Mouse (Mus musculus) MN1 (cell line): ENCODE measurements around the gene Pdcd4.
"Not testable (repeated sequence)": the region's sequence is repeated elsewhere in the genome, so short reads cannot be mapped to it uniquely, and the experiment has no call there.

Experiments
- DNase-seq: peaks from one replicate; pipeline ENCODE4 v3.0.0-alpha.2; 2016; ENCODE audit warnings: low spot score

Pdcd4 gene

GRCm38 (mm10) chr19:53945171-53946042, 53.4 kb downstream of the Pdcd4 start:
- peak; percentile 73 for DNase-seq

DNA sequence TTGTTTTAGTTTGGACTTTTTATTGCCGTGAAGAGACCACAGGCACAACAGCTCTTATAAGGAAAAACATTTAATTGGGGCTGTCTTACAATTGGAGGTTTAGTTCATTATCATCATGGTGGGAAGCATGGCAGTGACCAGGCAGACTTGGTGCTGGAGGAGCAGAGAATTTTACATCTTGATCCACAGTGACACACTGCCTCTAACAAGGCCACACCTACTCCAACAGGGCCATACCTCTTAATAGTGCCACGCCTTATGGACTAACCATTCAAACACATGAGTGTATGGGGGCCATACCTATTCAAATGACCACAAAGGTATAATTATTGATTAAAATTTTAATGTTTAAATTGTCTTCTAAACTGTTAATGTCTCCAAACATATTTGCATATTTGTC, 65.5 kb downstream of the Pdcd4 start:
- DNase-seq = no peak

DNA sequence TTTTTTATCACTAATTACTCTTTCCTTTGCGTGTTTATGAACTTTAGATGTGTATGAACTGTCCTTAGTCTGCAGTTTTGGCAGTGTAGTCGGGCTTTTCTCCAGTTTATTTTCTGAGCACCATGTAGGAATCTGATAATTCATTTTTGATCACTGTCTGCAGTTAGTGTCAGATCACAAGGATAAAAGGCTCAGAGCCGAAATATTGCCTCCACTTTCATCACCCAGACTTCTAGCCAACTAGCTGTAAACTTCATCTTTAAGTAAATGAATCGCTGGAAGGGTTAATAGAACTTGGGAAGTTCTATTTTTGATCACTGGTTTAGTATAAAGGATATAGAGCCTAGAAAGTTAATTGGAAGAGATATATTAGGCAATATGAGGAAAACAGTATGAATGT, 70.5 kb downstream of the Pdcd4 start:
- DNase-seq = no peak

DNA sequence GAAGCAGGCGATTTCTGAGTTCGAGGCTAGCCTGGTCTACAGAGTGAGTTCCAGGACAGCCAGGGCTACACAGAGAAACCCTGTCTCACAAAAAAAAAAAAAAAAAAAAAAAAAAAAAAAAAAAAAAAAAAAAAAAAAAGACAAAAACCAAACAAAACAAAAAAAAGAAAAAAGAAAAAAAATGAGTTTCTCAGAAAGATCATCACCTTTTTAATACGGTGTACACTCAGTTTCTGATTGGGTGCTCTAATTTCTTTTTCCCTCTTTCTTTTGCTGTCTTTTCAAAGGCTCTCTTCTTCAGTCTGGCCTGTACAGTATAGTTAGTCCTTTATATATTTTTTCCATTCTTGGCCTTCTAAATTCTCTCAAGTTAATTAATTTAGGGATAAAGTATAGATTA, 72.3 kb downstream of the Pdcd4 start:
- not testable (repeated sequence) for DNase-seq

DNA sequence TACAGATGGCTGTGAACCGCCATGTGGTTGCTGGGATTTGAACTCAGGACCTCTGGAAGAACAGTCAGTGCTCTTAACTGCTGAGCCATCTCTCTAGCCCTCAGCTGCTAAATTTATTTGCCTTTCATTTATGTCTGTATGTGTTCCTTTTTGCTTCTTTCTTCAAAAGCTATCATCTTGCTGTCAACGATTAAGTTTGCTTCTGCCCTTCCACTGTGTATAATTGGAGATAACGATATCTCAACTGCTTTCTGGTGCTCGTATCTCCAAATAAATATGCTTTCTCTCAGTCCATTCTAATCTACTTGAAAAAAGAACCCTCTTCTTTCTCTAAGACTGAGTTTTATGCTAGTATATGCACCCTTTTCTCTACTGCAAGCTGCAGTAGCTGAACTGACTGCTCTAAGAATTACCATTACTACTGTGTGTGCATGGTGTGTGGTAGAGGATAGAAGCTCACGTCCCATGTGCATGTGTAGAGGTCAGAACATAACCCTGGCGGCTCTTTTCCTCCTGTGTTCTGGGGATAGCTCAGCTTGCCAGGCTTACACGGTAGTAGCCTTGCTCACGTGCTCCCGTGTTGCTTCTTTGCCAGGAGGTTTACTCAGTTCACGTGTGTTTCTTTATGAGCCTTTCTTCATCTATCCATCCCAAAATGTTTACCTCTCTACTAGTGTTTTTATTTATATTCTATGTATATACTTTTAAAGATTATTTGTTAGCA, 73.0 kb downstream of the Pdcd4 start:
- DNase-seq = no peak

DNA sequence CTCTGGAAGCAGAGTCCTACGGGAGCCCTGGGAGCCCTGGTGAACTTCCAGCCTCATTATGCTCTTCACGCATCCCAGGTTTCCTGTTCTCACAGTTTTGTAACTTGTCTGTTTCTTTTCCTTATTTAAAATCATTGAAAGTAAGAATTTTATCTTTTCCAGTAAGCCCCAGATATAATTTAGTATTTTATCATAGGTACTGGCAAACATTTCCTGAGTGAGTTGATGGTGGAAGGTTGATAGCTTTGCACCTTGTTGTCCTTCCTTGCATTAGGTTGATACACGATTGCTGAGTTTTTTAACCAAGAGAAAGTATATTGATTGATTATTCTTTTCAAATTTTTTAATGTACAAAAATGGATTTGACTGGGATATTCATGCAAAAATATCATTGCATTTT, 77.2 kb downstream of the Pdcd4 start:
- no peak for DNase-seq

- DNase-seq = no peak
These were observed 79.9 kb downstream of the Pdcd4 start for GRCm38 (mm10) chr19:53971938-53972337.

DNA sequence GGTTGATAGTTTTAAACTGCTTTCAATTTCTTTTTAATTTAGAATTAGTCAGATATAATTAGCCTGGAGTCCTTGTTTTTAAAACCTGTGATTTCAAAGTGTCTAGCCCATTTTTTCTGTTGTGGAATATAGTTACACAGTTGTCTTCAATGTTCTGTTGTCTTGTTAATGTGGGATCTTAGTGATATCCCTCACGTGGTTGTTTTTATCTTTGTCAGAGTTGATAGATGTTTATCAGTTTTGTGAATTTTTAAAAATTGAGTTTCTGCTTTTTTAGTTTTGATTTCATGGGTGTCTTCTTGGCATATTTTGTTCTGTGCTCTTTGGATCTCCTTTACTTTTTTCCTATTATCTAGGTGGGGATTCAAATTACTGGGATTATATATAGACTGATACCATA, 81.6 kb downstream of the Pdcd4 start:
- DNase-seq = no peak
